Mouse (Mus musculus): ENCODE measurements around the gene Cspg5.

Cspg5 gene

DNA sequence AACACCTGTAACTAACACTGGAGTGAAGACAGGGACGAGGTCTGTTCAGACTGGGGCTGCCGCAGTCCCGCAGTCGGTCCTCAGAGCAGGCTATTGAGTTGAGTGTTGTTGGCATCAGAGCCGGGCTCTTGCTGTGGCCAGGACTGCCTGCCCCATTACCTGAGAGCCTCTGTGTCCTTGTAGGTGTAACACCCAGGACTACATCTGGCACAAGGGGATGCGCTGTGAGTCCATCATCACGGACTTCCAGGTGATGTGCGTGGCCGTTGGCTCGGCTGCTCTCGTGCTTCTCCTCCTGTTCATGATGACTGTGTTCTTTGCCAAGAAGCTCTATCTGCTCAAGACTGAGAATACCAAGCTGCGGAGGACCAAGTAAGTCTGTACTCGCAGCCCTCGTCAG lies 7.2 kb downstream of the Cspg5 start:
- no peak for DNase-seq (ENCODE audit: low read depth, low spot score)

DNA sequence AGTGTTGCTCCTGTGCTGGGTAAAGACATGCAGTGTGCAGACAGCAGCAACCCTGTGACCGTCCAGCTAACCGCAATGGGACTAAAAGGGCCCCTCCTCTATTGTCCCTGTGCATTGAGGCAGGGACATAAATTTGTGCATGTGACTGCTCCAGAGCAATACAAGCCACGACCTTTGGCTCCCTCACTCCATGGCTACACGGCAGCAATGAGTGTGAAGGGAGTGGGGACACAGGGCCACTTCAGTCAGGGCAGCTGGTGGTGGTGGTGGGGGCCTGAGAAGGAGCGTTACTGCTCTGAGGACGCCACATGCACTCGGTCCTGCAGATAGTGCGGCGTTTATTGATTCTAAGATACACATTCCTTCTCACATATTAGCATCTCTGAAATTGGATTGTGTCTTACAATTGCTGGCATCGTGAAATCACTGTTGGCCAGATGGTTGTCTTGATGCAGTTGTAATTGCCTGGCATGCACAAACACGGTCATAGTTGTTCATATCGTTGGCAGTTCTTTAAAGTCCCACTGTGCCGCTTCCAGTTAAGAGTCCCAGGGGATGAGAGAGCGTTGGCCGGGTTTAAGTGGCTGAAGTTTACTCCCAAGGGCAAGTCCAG lies 11.9 kb downstream of the Cspg5 start:
- DNase-seq (ENCODE audit: low read depth, low spot score): peak; percentile 79

DNA sequence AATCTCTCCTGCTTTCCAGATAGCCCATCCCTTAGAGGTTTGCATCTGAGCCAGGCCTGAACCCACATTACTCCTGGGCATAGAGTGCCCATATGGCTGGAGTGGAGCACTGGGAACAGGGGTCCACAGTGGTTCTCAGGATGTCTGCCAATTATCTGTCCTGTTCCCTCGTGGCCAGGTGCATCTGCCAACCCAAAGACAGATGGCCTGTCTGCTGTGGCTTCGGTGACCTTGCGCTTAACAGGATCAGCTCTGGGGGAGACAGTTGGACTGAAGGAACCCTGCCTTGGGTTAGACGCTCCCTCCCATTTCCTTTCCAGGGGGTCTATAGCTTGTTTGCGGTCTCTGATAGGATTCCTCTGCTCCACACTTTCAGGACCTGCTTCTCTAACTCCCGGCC lies 15.1 kb downstream of the Cspg5 start:
- no peak for DNase-seq (ENCODE audit: low read depth, low spot score)

DNA sequence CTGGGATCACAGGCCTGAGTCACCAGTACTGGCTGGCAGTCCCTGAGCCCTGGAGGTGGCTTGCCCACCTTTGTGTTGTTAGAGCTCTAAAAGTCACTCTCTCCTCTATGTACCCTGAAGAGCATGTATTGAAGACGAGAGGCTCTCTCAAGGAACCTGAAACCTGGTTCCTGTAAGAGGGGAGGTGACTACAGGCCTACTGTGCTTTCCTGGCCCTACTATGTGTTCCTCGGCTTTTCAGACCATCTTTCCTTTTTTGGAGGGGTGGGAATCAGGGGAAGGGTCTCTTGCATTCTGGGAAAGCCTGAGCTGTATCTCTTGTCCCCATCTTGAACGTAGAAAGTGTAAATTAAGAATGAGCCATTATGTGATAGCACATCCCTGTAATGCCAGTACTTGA lies 15.5 kb downstream of the Cspg5 start:
- no peak for DNase-seq (ENCODE audit: low read depth, low spot score)

DNA sequence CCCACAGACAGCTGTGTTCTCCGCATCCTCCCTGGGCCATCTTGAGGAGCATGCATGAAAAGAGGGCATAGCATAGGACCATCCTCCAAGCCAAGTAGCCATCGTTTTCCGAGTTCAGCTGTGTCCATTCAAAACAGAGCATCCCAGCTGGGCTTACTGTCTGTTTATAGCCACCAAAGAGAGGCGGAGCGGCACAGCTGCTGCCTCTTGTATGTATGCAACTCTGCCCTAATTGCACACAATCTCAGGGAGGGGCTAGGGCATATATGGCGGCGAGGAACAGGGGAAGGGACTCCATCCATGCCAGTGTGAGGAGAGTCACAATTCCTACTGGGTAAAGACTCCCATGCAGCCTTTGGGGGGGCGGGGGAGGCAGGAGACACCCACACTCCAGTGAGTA lies 19.6 kb downstream of the Cspg5 start:
- no peak for DNase-seq (ENCODE audit: low read depth, low spot score)

DNA sequence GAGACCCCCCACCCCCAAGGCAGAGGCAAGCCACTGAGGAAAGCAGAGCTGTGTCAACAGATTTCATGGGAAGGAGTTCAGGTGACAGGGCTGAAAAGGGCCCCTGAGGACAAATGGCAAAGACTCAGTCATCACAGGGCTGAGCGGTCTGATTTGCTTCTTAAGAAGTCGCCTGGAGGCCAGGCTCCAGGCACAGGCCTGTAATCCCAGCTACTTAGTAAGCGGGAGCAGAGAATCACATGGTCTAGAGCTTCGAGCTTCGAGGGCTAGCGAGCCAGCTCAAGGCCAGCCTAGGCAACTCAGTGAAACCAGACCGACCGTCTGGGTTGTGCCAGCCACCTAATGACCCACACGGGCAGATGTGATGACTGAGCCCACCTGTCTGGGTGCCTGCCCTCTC lies 21.4 kb downstream of the Cspg5 start:
- DNase-seq (ENCODE audit: low read depth, low spot score): no peak

DNA sequence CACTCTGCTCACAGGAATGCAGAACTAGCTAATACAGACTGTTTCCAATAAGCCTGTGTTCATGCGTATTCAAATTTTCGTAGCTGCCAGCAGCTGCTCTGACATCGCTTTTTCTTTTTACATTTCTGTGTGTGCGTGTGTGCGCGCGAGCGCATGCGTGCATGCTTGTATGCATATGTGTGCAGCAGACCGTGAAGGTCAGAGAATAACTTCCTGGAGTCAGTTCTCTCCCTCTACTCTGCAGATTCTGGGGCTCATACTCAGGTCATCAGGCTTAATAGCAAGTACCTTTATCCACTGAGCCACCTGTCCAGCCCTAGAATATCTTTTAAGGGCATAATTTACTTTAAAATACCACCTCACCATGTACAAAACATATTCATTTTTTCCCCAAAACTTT lies 24.8 kb downstream of the Cspg5 start:
- no peak for DNase-seq (ENCODE audit: low read depth, low spot score)

DNA sequence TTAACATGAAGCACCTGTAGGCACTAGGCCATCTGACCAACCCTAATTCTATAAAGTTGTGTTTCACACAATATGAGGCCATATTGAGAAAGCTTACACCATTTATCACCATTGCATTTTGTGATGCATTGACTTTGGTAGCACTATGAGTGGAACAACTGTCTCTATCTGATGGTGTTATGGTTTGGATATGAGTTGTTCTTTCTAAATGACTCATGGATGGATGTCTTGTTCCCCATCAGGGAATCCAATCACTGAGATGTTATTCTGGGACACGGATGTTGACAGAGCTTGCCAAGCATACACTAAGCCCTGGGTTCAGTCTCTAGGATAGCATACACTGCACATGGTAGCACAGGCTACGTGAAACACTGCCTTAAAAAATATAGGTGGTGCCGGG lies 28.7 kb downstream of the Cspg5 start:
- DNase-seq (ENCODE audit: low read depth, low spot score): no peak

DNA sequence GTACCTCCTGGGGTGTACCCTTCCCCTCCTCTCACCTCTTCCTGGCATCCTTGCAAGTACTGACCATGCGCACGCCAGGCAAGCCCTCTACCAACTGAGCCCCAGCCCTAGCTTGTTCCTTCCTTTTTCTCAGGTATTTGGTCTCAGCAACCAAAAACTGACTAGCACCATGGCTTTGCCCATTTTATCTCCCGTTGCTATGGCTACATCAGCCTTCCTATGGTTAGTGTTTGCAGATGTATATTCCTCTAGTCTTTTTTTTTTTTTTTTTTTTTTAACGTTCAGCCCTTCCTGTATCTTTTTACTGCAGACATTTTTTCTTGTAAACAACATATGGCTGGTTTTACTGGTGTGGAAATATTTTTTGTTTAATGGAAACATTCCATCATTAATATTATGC lies 29.9 kb downstream of the Cspg5 start:
- DNase-seq (ENCODE audit: low read depth, low spot score): no peak

DNA sequence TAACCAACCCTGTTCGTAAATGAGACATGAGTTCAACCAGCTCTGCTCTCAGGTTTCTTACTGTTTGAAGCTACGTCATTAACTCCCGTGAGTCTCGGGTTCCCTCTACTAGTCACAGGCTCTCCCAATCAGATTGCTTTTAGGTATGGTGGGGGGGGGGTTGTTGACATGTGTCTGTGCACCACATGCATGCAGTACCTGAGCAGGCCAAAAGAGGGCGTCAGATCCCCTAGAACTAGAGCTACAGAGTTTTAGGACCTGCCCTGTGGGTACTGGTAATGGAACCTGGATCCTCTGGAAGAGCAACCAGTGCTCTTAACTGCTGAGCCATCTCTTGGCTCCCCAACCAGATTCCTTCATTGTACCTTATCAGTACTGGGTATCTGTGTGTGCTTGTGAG lies 32.3 kb downstream of the Cspg5 start:
- DNase-seq (ENCODE audit: low read depth, low spot score): no peak

DNA sequence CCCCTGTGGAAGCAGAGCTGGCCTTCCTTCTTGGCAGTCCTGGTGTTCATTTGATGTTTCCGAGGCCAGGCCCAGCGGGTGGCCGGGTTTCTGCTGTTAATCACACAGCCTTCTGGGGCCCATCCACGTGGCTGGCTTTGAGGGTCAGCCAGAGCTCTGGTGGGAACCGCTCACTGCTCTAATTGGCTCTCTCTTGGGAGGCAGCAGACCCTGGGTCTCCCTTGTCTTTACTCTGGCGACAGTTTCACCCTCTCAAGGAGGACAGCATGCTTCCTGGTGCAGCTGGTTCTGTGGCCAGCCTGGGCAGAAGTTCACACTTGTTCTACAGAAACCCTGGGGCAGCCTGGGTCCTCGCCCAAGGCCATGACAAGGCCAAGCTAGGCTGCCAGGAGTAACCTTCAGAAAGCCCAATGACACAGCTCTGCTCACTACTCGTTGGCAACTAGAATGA lies 33.9 kb downstream of the Cspg5 start:
- DNase-seq (ENCODE audit: low read depth, low spot score): no peak

DNA sequence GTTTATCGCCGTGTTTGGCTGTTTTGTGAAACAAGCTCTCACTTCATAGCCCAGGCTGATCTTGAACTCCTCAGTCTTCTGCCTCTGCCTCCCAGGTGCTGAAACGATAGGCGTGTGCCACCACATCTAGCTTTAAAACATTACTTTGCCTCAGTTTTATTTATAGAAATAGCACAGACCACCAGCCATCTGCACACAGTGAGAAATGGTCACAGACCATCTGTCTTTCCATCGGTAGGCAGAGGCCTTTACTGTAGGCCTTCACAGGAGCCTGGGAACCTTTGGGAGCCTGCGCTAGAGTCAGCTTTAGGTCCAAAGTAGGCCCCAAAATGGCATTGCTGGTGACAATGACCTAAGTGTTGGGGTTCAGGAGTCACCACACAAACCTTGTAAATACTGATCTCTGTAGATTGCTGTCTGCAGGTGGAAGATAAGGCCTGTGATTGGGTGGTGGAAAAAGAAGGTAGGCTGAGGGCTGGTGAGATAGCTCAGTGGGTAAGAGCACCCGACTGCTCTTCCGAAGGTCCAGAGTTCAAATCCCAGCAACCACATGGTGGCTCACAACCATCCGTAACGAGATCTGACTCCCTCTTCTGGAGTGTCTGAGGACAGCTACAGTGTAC lies 40.6 kb downstream of the Cspg5 start:
- no peak for DNase-seq (ENCODE audit: low read depth, low spot score)

DNA sequence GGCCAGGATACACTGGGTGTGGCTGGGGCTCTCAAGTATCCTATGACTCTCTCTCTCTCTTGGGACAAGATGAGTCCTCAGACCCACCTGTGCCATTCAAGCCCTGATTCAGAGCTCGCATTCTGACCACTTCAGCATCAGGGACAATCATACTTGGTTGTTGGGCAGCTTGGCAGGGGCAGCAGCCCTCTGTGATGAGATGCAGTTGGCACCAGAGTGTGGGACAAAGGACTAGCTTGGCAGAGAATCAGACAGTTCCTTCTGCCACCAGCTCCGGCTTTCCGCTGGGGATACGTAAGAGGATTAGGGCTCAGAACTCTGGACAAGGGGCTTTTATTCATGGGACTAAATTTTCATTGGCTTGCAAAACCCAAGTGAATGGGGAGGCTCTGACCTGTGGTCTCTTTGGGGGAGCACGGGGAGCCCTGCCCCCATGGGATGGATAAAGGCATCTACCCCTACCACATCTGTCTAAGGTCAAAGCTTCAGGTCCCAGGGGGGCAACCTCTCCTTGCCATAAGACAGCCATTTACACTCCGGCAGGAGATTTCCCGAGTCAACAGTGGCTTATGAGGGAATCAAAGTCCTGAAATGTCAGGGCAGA lies 43.8 kb downstream of the Cspg5 start:
- no peak for DNase-seq (ENCODE audit: low read depth, low spot score)

DNA sequence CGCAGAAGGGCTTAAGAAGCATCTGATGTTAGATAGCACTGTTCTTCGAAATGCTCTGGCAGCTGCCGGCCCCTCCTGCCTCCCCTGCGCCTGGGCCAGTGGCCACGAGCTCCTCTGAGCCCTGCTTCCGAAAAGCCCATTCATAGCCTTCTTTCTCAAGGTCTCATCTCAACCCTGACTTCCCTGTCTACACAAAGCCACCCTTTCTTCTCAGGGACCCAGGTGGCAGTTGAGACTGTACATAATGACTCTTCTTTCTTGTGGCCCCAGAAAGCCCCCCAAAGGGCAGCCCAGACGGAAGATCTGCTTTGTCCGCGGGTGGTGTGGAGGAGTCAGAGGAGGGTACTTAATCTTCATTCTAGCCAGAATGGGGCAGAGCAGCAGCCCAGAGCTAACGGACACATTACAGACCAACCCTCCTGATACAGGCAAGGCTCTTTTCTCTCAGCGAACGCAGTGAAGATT lies 49.7 kb downstream of the Cspg5 start:
- DNase-seq (ENCODE audit: low read depth, low spot score): no peak

DNA sequence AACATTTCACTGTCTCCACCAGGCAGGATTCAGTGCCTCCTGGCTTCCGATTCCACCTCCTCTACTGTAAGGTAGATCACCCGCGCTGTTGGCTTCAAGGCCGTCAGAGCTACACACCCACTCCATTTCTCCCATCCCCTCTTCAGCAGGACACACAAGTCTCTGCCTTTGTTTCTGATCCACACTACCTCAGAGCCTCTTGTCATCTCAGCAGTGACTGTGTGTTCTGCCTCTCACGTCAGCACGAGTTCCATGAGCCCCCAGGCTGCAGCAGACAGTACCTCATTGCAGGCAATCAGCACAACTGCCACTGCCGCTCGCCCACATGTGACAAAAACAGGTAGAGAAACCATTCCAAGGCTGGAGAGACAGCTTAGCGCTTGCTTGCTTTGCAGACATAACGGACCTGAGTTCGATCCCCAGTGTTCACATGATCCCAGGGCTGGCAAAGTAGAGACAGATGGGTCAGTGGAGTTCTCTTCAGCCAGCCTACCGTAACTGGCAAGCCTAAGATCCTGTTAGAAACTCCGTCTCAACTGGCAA lies 50.4 kb downstream of the Cspg5 start:
- DNase-seq (ENCODE audit: low read depth, low spot score): no peak

DNA sequence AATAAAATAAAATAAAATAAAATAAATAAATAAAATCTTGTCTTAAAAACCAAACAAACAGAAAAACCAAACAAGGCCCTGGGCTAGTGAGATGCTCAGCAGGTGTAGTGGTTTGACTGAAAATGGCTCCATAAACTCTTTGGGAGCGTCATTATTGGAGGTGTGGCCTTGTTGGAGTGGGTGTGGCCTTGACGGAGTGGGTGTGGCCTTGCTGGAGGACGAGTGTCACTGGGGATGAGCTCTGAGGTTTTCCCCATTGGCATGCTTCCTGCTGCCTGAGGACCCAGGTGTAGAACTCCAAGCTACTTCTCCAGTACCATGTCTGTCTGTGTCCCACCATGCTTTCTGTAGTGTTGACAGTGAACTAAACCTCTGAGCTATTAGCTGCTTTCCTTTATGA lies 51.2 kb downstream of the Cspg5 start:
- no peak for DNase-seq (ENCODE audit: low read depth, low spot score)

DNA sequence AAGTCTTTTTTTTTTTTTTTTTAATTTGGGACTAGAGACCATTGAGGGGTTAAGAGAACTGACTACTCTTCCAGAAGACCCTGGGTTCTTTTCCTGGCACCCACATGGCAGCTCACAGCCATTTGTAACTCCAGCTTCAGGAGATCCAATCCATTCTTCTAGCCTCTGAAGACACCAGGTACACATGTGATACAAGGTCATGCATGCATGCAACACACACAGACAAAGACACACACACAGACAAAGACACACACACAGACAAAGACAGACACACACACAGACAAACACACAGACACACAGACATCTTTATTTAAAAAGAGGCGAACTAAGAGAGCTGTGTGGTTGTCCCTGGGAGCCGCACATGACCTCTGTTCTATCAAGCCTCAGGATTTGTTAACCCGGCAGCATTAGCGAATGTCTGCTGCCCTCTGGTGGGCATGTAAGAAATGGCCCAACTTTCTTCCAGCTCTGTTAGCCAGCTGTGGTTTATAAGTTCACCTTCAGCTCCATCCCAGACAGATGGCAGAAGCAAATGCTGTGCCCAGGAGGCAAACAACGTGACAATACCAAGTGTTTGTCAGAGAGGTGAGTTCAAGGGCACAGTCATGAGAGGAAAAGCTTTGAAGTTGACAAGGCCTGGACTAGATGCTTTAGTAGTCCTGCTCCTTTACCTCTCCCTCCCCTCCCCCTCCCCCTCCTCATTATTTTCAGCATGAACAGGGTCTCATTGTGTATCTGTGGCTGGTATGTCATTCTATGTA lies 53.5 kb downstream of the Cspg5 start:
- DNase-seq (ENCODE audit: low read depth, low spot score): peak; percentile 91

DNA sequence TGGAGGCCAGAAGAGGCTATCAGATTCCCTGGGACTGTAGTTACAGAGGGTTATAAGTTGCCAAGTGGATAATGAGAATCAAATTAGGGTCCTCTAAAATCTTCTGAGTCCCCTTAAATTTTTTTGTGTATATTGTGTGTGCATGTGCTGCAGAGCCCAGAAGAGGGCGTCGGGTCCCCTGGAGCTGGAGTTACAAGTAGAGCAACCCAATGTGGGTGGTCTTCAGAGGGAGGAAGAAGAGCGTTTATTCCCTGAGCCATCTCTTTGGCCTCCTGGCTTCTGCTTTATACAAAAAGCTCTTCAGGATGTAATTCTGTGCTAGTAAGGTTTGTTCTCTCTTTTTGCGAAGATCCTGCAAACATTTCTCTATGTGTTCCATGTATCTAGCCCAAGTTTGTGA lies 60.9 kb downstream of the Cspg5 start:
- DNase-seq (ENCODE audit: low read depth, low spot score): peak; percentile 81

DNA sequence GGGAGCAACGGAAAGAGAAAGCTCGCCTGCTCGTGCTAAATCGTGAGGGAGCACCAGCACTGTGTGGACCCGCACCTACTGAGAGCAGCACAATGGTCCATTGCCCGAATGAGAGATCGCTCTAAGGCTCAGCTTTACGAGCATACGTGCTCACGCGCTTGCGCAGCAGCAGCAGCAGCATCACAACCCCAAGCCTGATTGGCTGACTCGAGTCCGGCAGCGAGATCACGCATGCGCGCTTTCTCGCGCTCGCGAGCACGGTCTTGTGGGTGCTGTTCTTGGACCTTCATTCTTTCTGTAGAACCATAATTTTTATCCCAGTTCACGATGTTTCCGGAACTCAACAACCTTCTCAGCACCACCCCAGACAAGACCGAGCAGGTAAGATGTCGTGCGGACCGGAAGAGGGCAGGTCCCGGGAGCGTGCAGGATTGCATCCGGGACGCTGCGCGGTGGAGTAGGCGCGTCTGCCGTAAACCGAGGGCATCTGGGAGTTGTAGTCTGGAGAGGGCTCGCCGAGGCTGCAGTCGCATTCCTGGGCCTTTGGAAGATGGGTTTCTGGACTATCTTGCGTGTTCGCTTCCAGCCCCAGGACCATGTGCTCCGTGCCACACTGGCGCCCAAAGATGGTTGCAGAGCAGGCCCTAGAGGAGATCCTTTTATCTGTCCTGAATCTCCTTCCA lies 61.5 kb downstream of the Cspg5 start, which contains the start of gene Elp6:
Gene Elp6, plus strand, starts transcription at position 205 of the 683 bp plus-strand sequence.
- DNase-seq (ENCODE audit: low read depth, low spot score): peak; percentile 96

DNA sequence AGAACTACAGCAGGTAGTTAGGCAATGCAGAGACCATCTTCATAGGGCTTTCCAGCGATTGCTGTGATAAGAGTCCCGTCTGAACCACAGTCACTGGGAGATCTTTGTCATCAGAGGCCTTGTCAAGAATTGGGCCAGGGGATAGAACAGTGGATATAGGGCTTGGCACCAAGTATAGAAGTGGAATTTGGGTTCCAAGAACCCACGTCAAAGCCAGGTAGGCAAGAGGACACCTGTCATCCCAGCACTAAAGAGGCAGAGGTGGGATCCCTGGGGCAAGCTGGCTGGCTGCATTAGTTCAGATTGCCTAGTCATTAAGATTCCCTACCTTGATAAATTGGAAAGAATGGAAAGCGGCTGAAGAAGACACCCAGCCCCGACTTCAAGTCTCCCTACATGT lies 62.8 kb downstream of the Cspg5 start:
- DNase-seq (ENCODE audit: low read depth, low spot score): no peak
